In genomic region chr17:56472733-56473610, GRCm38 (mm10) we compare ENCODE assay signal across 8 mouse cellular contexts. TPM values are rescaled to one million over a fixed set of nuclear protein-coding genes. Genes with fewer than 3 reads are reported as not detected.
DNase-seq lines count a peak whose midpoint lies in the region; ATAC-seq and TF ChIP-seq lines count a peak whose summit lies in the region.

No protein-coding gene starts in this region.

- H3K36me3 ChIP-seq in forebrain, embryonic 15.5 days = no peaks in the 10 kb centered on the region
- H3K36me3 ChIP-seq in intestine, embryonic 14.5 days (ENCODE audit: control insufficient read depth, insufficient read depth, low read length) = no peaks in the 10 kb centered on the region
- no peaks in the 10 kb centered on the region for H3K36me3 ChIP-seq in liver, embryonic 14.5 days (replicated peaks; ENCODE audit: control insufficient read depth, insufficient read depth, low read depth)
- no peaks in the 10 kb centered on the region for H3K36me3 ChIP-seq in stomach, embryonic 16.5 days (ENCODE audit: control insufficient read depth, insufficient read depth, low read length)

- peak; percentile 67 for DNase-seq in gastrocnemius, postnatal 10 days
- DNase-seq in gastrocnemius, adult 8-10 months (ENCODE audit: low spot score in 2 of 2) = no peak
- peak; percentile 74 for DNase-seq in brain, adult 2 months (ENCODE audit: low read depth, low spot score)
- peak; percentile 74 for DNase-seq in intestine, embryonic 14.5 days (ENCODE audit: low spot score)
- DNase-seq in liver, embryonic 14.5 days (ENCODE audit: low read depth in 3 of 3, low spot score in 3 of 3) = peak in 1 of 3 experiments; percentile 42

- H3K4me1 ChIP-seq in forebrain, embryonic 15.5 days = peaks cover 66% of the 10 kb centered on the region
- peaks cover 65% of the 10 kb centered on the region for H3K4me1 ChIP-seq in intestine, embryonic 14.5 days (replicated peaks; ENCODE audit: control insufficient read depth, insufficient read depth, low read length)
- H3K4me1 ChIP-seq in liver, embryonic 14.5 days (replicated peaks; ENCODE audit: control insufficient read depth in 2 of 2, insufficient read depth in 2 of 2, low read length in 1 of 2) = no peaks in the 10 kb centered on the region; a peak in 1 of 4 replicates
- H3K4me1 ChIP-seq in stomach, embryonic 16.5 days (ENCODE audit: control insufficient read depth, insufficient read depth, low read length) = peaks cover 66% of the 10 kb centered on the region

- H3K9ac ChIP-seq in forebrain, embryonic 15.5 days (replicated peaks) = peak overlapping the region; percentile 98
- H3K9ac ChIP-seq in intestine, embryonic 14.5 days (ENCODE audit: low read length) = no peak overlapping the region
- H3K9ac ChIP-seq in liver, embryonic 14.5 days (replicated peaks) = 0 out of 2 replicates have a peak overlapping the region, but pooled peaks have one; percentile 3
- peak overlapping the region; percentile 82 for H3K9ac ChIP-seq in stomach, embryonic 16.5 days (ENCODE audit: low read length)

- H3K9me3 ChIP-seq in forebrain, embryonic 15.5 days = no peaks in the 10 kb centered on the region
- H3K9me3 ChIP-seq in intestine, embryonic 14.5 days (ENCODE audit: control insufficient read depth, low read length) = peaks cover 5% of the 10 kb centered on the region; the same call in 1 of the 2 replicates
- no peaks in the 10 kb centered on the region; the same call in 1 of the 2 replicates for H3K9me3 ChIP-seq in liver, embryonic 14.5 days (ENCODE audit: control insufficient read depth, low read length)
- peaks cover 7% of the 10 kb centered on the region; the same call in 1 of the 2 replicates for H3K9me3 ChIP-seq in stomach, embryonic 16.5 days (replicated peaks; ENCODE audit: control insufficient read depth, low read length)

- TF ChIP-seq EP300 in liver, embryonic 14.5 days (IDR thresholded peaks at IDR 0.05; ENCODE audit: low read depth) = no peak

- no peaks in the 10 kb centered on the region for H3K27me3 ChIP-seq in forebrain, embryonic 15.5 days
- peaks cover 33% of the 10 kb centered on the region for H3K27me3 ChIP-seq in intestine, embryonic 14.5 days (replicated peaks; ENCODE audit: control insufficient read depth, insufficient read depth, low read length)
- H3K27me3 ChIP-seq in liver, embryonic 14.5 days (ENCODE audit: control insufficient read depth, insufficient read depth, low read length) = peaks cover 75% of the 10 kb centered on the region
- H3K27me3 ChIP-seq in stomach, embryonic 16.5 days (ENCODE audit: control insufficient read depth, insufficient read depth, low read length) = peaks cover 25% of the 10 kb centered on the region

- peak overlapping the region; percentile 99 for H3K27ac ChIP-seq in forebrain, embryonic 15.5 days (replicated peaks)
- H3K27ac ChIP-seq in intestine, embryonic 14.5 days (ENCODE audit: low read depth) = no peak overlapping the region
- no peak overlapping the region for H3K27ac ChIP-seq in liver, embryonic 14.5 days
- H3K27ac ChIP-seq in stomach, embryonic 16.5 days (ENCODE audit: low read length) = no peak overlapping the region

- peak overlapping the region; percentile 84 for H3K4me2 ChIP-seq in forebrain, embryonic 15.5 days (replicated peaks)
- peak overlapping the region; percentile 100 for H3K4me2 ChIP-seq in intestine, embryonic 14.5 days (ENCODE audit: low read length)
- peak overlapping the region; percentile 56 for H3K4me2 ChIP-seq in liver, embryonic 14.5 days (ENCODE audit: low read depth)
- H3K4me2 ChIP-seq in stomach, embryonic 16.5 days (ENCODE audit: low read depth, low read length) = peak overlapping the region; percentile 96

- H3K4me3 ChIP-seq in forebrain, embryonic 15.5 days = peak overlapping the region; percentile 88
- peak overlapping the region; percentile 76 for H3K4me3 ChIP-seq in intestine, embryonic 14.5 days (ENCODE audit: low read depth, low read length)
- peak overlapping the region; percentile 26 to 31; a peak in 3 of 4 replicates for H3K4me3 ChIP-seq in liver, embryonic 14.5 days (ENCODE audit: insufficient read depth in 1 of 2, low read depth in 2 of 2, low read length in 2 of 2)
- peak overlapping the region; percentile 62 for H3K4me3 ChIP-seq in stomach, embryonic 16.5 days (replicated peaks; ENCODE audit: low read length)

- peak; percentile 9 for ATAC-seq in forebrain, embryonic 15.5 days (replicated peaks)
- ATAC-seq in intestine, embryonic 14.5 days (replicated peaks; ENCODE audit: low FRiP score, low TSS enrichment, low read depth) = no peak
- ATAC-seq in liver, embryonic 14.5 days (ENCODE audit: insufficient read depth) = no peak
- peak; percentile 48 for ATAC-seq in monocyte, adult 5-6 weeks (replicated peaks; ENCODE audit: insufficient number of reproducible peaks, low FRiP score, low TSS enrichment, poor library complexity, severe bottlenecking)
- ATAC-seq in stomach, embryonic 16.5 days (ENCODE audit: insufficient read depth, low FRiP score) = no peak

- TF ChIP-seq CTCF in liver, embryonic 14.5 days (IDR thresholded peaks at IDR 0.05; ENCODE audit: low read depth) = peak; percentile 49

- WGBS in forebrain, embryonic 15.5 days = under 1% methylated on average over 50 of the region's 50 CpGs
- 5% methylated on average over 50 of the region's 50 CpGs for WGBS in intestine, embryonic 14.5 days
- 1% methylated on average over 50 of the region's 50 CpGs for WGBS in liver, embryonic 14.5 days (ENCODE audit: insufficient replicate concordance)
- 4% methylated on average over 50 of the region's 50 CpGs for WGBS in stomach, embryonic 16.5 days

RNA-seq across cellular contexts. Expression of gene Ptprs, which starts 3.3 kb away (rescaled TPM):
- 10 to 100 TPM; 64.1 to 94.7 TPM for total RNA-seq in gastrocnemius, postnatal 10 days (2021)
- total RNA-seq in gastrocnemius, adult 8-10 months (2022) = 10 to 100 TPM; 25.5 to 38.3 (median 30.6) TPM
- 375 and 409 TPM in 2 replicates for polyA plus RNA-seq in forebrain, embryonic 15.5 days (2015; fragmentation: Nextera tagmentation; extraction: Ambion mirVana)
- 94.4 and 99.6 TPM in 2 replicates for polyA plus RNA-seq in intestine, embryonic 14.5 days (2014; fragmentation: Nextera tagmentation; extraction: Ambion mirVana)
- 17.7 and 18.8 TPM in 2 replicates for polyA plus RNA-seq in liver, embryonic 14.5 days (2012; rRNA removed)
- 3.8 and 4.6 TPM in 2 replicates for polyA plus RNA-seq in liver, embryonic 14.5 days (2014; fragmentation: Nextera tagmentation; extraction: Ambion mirVana)
- 15.5 to 40.8 TPM (median 16.3 TPM) in 3 replicates for total RNA-seq in monocyte, adult 5-6 weeks (2017)
- 58.5 and 61.9 TPM in 2 replicates for polyA plus RNA-seq in stomach, embryonic 16.5 days (2015; fragmentation: Nextera tagmentation; extraction: Ambion mirVana)

RNA-seq across cellular contexts. Expression of gene Znrf4, which starts 39.3 kb away (rescaled TPM):
- total RNA-seq in gastrocnemius, postnatal 10 days (2021) = not detected
- not detected for total RNA-seq in gastrocnemius, adult 8-10 months (2022)
- polyA plus RNA-seq in forebrain, embryonic 15.5 days (2015; fragmentation: Nextera tagmentation; extraction: Ambion mirVana) = 0.14 and 0.36 TPM in 2 replicates
- not detected in 2 replicates for polyA plus RNA-seq in intestine, embryonic 14.5 days (2014; fragmentation: Nextera tagmentation; extraction: Ambion mirVana)
- polyA plus RNA-seq in liver, embryonic 14.5 days (2012; rRNA removed) = not detected in 2 replicates
- polyA plus RNA-seq in liver, embryonic 14.5 days (2014; fragmentation: Nextera tagmentation; extraction: Ambion mirVana) = not detected in 2 replicates
- not detected in 3 replicates for total RNA-seq in monocyte, adult 5-6 weeks (2017)
- polyA plus RNA-seq in stomach, embryonic 16.5 days (2015; fragmentation: Nextera tagmentation; extraction: Ambion mirVana) = not detected in 2 replicates

Comparison
In these comparisons a context has a peak if more than half of its experiments do, and no peak if none do; other contexts are left out.
1. DNase-seq: peak in gastrocnemius, postnatal 10 days (single experiment), brain, adult 2 months (single experiment) and intestine, embryonic 14.5 days (single experiment); none in gastrocnemius, adult 8-10 months (0 of 2).
2. ATAC-seq: peak in forebrain, embryonic 15.5 days (single experiment) and monocyte, adult 5-6 weeks (single experiment); none in intestine, embryonic 14.5 days (single experiment), liver, embryonic 14.5 days (single experiment) and stomach, embryonic 16.5 days (single experiment).
3. H3K4me3 ChIP-seq: peak in every context shown above with its lines; median percentile 88 in forebrain, embryonic 15.5 days; 76 in intestine, embryonic 14.5 days; 62 in stomach, embryonic 16.5 days; 28 in liver, embryonic 14.5 days.
4. Peak in every context shown above with its lines, with median percentiles within 50 percentile points of each other: H3K4me2 ChIP-seq.